Mouse (Mus musculus): ENCODE measurements around the gene D630036H23Rik. TPM values are rescaled to one million over a fixed set of nuclear protein-coding genes. Genes with fewer than 3 reads are reported as not detected.

The D630036H23Rik gene
- 0.48 TPM for polyA plus RNA-seq (2014; fragmentation: Illumina TruSeq; extraction: RNeasy Lipid Tissue Mini Kit (QIAGEN cat#74804); ENCODE audit: low replicate concordance)

GRCm38 (mm10) chr12:36381441-36382340 is at the start of gene D630036H23Rik, which contains the start of gene Ispd:
Gene D630036H23Rik, minus strand, starts transcription at chr12:36382181.
Gene Ispd, plus strand, starts transcription at chr12:36381450.

Other genes starting within 250 kb of the D630036H23Rik start
- 49.5 TPM for gene Ankmy2, start 225.1 kb downstream of the D630036H23Rik start, polyA plus RNA-seq (2014; fragmentation: Illumina TruSeq; extraction: RNeasy Lipid Tissue Mini Kit (QIAGEN cat#74804); ENCODE audit: low replicate concordance)
- 39.2 TPM for gene Bzw2, start 224.1 kb downstream of the D630036H23Rik start, polyA plus RNA-seq (2014; fragmentation: Illumina TruSeq; extraction: RNeasy Lipid Tissue Mini Kit (QIAGEN cat#74804); ENCODE audit: low replicate concordance)
- not detected for gene Lrrc72, start 128.8 kb downstream of the D630036H23Rik start, polyA plus RNA-seq (2014; fragmentation: Illumina TruSeq; extraction: RNeasy Lipid Tissue Mini Kit (QIAGEN cat#74804); ENCODE audit: low replicate concordance)
- 3.0 TPM for gene Sostdc1, start 68.0 kb downstream of the D630036H23Rik start, polyA plus RNA-seq (2014; fragmentation: Illumina TruSeq; extraction: RNeasy Lipid Tissue Mini Kit (QIAGEN cat#74804); ENCODE audit: low replicate concordance)
- gene Ispd, start 731 bp downstream of the D630036H23Rik start, polyA plus RNA-seq (2014; fragmentation: Illumina TruSeq; extraction: RNeasy Lipid Tissue Mini Kit (QIAGEN cat#74804); ENCODE audit: low replicate concordance) = 9.6 TPM

Data from small intestine, adult 10 weeks (tissue).